Mouse (Mus musculus) ES-Bruce4 (cell line): ENCODE data around the gene Mesp1. TPM values are rescaled to one million over a fixed set of nuclear protein-coding genes. Genes with fewer than 3 reads are reported as not detected.

Source experiments
- H3K27ac ChIP-seq: 2 replicates; pipeline ENCODE4 v1.5.1; 2012; ENCODE audit warnings: low read length, inconsistent platforms; ENCODE audit not compliant: insufficient read depth
- H3K27me3 ChIP-seq: 2 replicates; pipeline ENCODE4 v1.6.1; 2012; ENCODE audit warnings: mild to moderate bottlenecking, low read length, inconsistent platforms; ENCODE audit not compliant: control insufficient read depth, poor library complexity, insufficient read depth, severe bottlenecking
- H3K36me3 ChIP-seq: 2 replicates; pipeline ENCODE4 v1.6.1; 2012; ENCODE audit warnings: inconsistent platforms, mild to moderate bottlenecking, low read length, moderate library complexity; ENCODE audit not compliant: control insufficient read depth, poor library complexity, insufficient read depth, severe bottlenecking
- H3K4me1 ChIP-seq: one replicate; pipeline ENCODE4 v1.8.1; 2011; ENCODE audit warnings: low read length; ENCODE audit not compliant: control insufficient read depth, insufficient read depth
- H3K4me3 ChIP-seq: 2 replicates; pipeline ENCODE4 v1.5.1; 2011; ENCODE audit warnings: low read depth, mild to moderate bottlenecking, low read length
- H3K9ac ChIP-seq: 2 replicates; pipeline ENCODE4 v1.6.1; 2012; ENCODE audit warnings: low read depth, mild to moderate bottlenecking, inconsistent platforms; ENCODE audit not compliant: poor library complexity, severe bottlenecking
- H3K9me3 ChIP-seq: replicated peaks from 2 replicates; pipeline ENCODE4 v1.6.1; 2012; ENCODE audit warnings: mild to moderate bottlenecking, low read length, inconsistent platforms; ENCODE audit not compliant: control insufficient read depth, poor library complexity, insufficient read depth, severe bottlenecking
- CTCF ChIP-seq: IDR thresholded peaks from one replicate; pipeline ENCODE4 v1.8.1; 2011; ENCODE audit warnings: low read depth, low read length
- EP300 ChIP-seq: IDR thresholded peaks from 2 replicates; pipeline ENCODE4 v1.6.1; 2011; ENCODE audit warnings: low read depth, low read length; ENCODE audit not compliant: insufficient read depth
- POLR2A ChIP-seq: IDR thresholded peaks from one replicate; pipeline ENCODE4 v1.8.1; 2011; ENCODE audit warnings: low read length; ENCODE audit not compliant: insufficient read depth
- polyA plus RNA-seq: library from polyadenylated mRNA; stranded (reverse); fragments of >200 nt; gene quantifications from 2 replicates; pipeline ENCODE4 v1.2.4, GENCODE M21; 2011; ENCODE audit warnings: low read depth; ENCODE audit not compliant: missing spikeins, insufficient read depth, insufficient read length

Mesp1 gene
- polyA plus RNA-seq, 1 experiment: not detected

- Histone ChIP-seq H3K4me3 (no peak overlapping the region), H3K4me1 (no peaks in the 10 kb centered on the region), H3K27me3 (no peaks in the 10 kb centered on the region)
Measured at GRCm38 (mm10) chr7:79756334-79756733, 37.3 kb downstream of the Mesp1 start.

GRCm38 (mm10) chr7:79749511-79749910 lies 44.1 kb downstream of the Mesp1 start:
- Histone ChIP-seq H3K27me3 (no peaks in the 10 kb centered on the region), H3K27ac (no peak overlapping the region), H3K4me1 (no peaks in the 10 kb centered on the region), H3K4me3 (no peak overlapping the region), H3K9ac (no peak overlapping the region), H3K9me3 (no peaks in the 10 kb centered on the region), H3K36me3 (no peaks in the 10 kb centered on the region)
- no peak for TF ChIP-seq POLR2A
- no peak for TF ChIP-seq CTCF
- TF ChIP-seq EP300: no peak

More at GRCm38 (mm10) chr7:79756334-79756733, 37.3 kb downstream of the Mesp1 start:
- no peak overlapping the region for H3K27ac ChIP-seq
- TF ChIP-seq POLR2A (no peak), CTCF (no peak), EP300 (no peak)
- no peak overlapping the region for H3K9ac ChIP-seq
- no peaks in the 10 kb centered on the region for H3K9me3 ChIP-seq
- no peaks in the 10 kb centered on the region for H3K36me3 ChIP-seq

GRCm38 (mm10) chr7:79747659-79748058 lies 45.9 kb downstream of the Mesp1 start:
- Histone ChIP-seq H3K4me3 (no peak overlapping the region), H3K36me3 (no peaks in the 10 kb centered on the region), H3K9me3 (no peaks in the 10 kb centered on the region), H3K27me3 (no peaks in the 10 kb centered on the region), H3K9ac (no peak overlapping the region), H3K4me1 (no peaks in the 10 kb centered on the region), H3K27ac (no peak overlapping the region)
- TF ChIP-seq CTCF: no peak
- no peak for TF ChIP-seq EP300
- TF ChIP-seq POLR2A: no peak

GRCm38 (mm10) chr7:79744585-79744984 lies 49.0 kb downstream of the Mesp1 start:
- Histone ChIP-seq H3K27ac (no peak overlapping the region), H3K4me1 (no peaks in the 10 kb centered on the region), H3K27me3 (no peaks in the 10 kb centered on the region), H3K36me3 (no peaks in the 10 kb centered on the region), H3K9ac (no peak overlapping the region), H3K4me3 (no peak overlapping the region), H3K9me3 (no peaks in the 10 kb centered on the region)
- TF ChIP-seq EP300: no peak
- no peak for TF ChIP-seq CTCF
- no peak for TF ChIP-seq POLR2A

GRCm38 (mm10) chr7:79744051-79744450 lies 49.5 kb downstream of the Mesp1 start:
- no peaks in the 10 kb centered on the region for H3K4me1 ChIP-seq
- TF ChIP-seq EP300: no peak
- no peak for TF ChIP-seq CTCF
- no peak for TF ChIP-seq POLR2A
- H3K27me3 ChIP-seq: no peaks in the 10 kb centered on the region
- no peak overlapping the region for H3K27ac ChIP-seq
- H3K9ac ChIP-seq: no peak overlapping the region
- H3K4me3 ChIP-seq: no peak overlapping the region
- no peaks in the 10 kb centered on the region for H3K36me3 ChIP-seq
- no peaks in the 10 kb centered on the region for H3K9me3 ChIP-seq

GRCm38 (mm10) chr7:79742659-79743536 lies 50.7 kb downstream of the Mesp1 start, which contains the start of the genes Pex11a and Wdr93:
Gene Pex11a, minus strand, starts transcription at chr7:79743131.
Gene Wdr93, plus strand, starts transcription at chr7:79743163.
- no peak within 1 kb of the TSS for H3K27ac ChIP-seq
- no peaks in the 10 kb centered on the region for H3K9me3 ChIP-seq
- H3K9ac ChIP-seq: peak within 1 kb of the TSS; percentile 80
- no peaks in the 10 kb centered on the region for H3K36me3 ChIP-seq
- no peaks in the 10 kb centered on the region for H3K4me1 ChIP-seq
- no peaks in the 10 kb centered on the region for H3K27me3 ChIP-seq
- TF ChIP-seq POLR2A: no peak
- no peak for TF ChIP-seq EP300
- TF ChIP-seq CTCF: no peak
- H3K4me3 ChIP-seq: peak within 1 kb of the TSS; percentile 92
